Mouse (Mus musculus) hindbrain, embryonic 14.5 days (tissue): Measurements from ENCODE around the gene Pecam1. TPM values are rescaled to one million over a fixed set of nuclear protein-coding genes. Genes with fewer than 3 reads are reported as not detected.
"Not testable (repeated sequence)": the region's sequence is repeated elsewhere in the genome, so short reads cannot be mapped to it uniquely, and the experiment has no call there.

Experiments used
- ATAC-seq: fragments of 200-750 bp; cut with Nextera tagmentation; 2 replicates; pipeline ENCODE4 v1.8.0; 2017; ENCODE audit warnings: moderate number of reproducible peaks, mild to moderate bottlenecking, moderate TSS enrichment, moderate library complexity; ENCODE audit not compliant: low FRiP score
- DNase-seq: peaks from one replicate; pipeline ENCODE4 v3.0.0-alpha.2; 2015; ENCODE audit warnings: low spot score
- H3K27ac ChIP-seq: fragments of 300-500 bp; sonication (generic); 2 replicates; pipeline ENCODE4 v1.5.1; 2014; ENCODE audit warnings: mild to moderate bottlenecking, moderate library complexity
- H3K27me3 ChIP-seq: fragments of 300-500 bp; sonication (generic); 2 replicates; pipeline ENCODE4 v1.6.1; 2014; ENCODE audit warnings: mild to moderate bottlenecking, low read length, mixed read lengths; ENCODE audit not compliant: control insufficient read depth, insufficient read depth
- H3K36me3 ChIP-seq: fragments of 300-500 bp; sonication (generic); replicated peaks from 2 replicates; pipeline ENCODE4 v1.6.1; 2014; ENCODE audit not compliant: control insufficient read depth, insufficient read depth
- H3K4me1 ChIP-seq: fragments of 300-500 bp; sonication (generic); replicated peaks from 2 replicates; pipeline ENCODE4 v1.6.1; 2014; ENCODE audit warnings: antibody characterized with exemption, low read length, mixed read lengths; ENCODE audit not compliant: control insufficient read depth, insufficient read depth
- H3K4me2 ChIP-seq: fragments of 300-500 bp; sonication (generic); replicated peaks from 2 replicates; pipeline ENCODE4 v1.6.1; 2014; ENCODE audit warnings: mild to moderate bottlenecking, moderate library complexity
- H3K4me3 ChIP-seq: fragments of 300-500 bp; sonication (generic); replicated peaks from 2 replicates; pipeline ENCODE4 v1.5.1; 2014; ENCODE audit warnings: mild to moderate bottlenecking, low read length
- H3K9ac ChIP-seq: fragments of 300-500 bp; sonication (generic); 2 replicates; pipeline ENCODE4 v1.6.1; 2014
- H3K9me3 ChIP-seq: fragments of 300-500 bp; sonication (generic); 2 replicates; pipeline ENCODE4 v1.6.1; 2016; ENCODE audit warnings: low read length; ENCODE audit not compliant: control insufficient read depth
- WGBS: fragments of 180-500 bp; shearing (Covaris S2); extraction: QIAGEN DNeasy Blood & Tissue Kit; methylation state at CpG from one replicate; pipeline ENCODE4 v1.1.7; 2014; 5-methylcytosine and 5-hydroxymethylcytosine counted together
- polyA plus RNA-seq: library from polyadenylated mRNA; unstranded; fragments of >200 nt; fragmentation: Nextera tagmentation; extraction: Ambion mirVana; gene quantifications from 2 replicates; pipeline ENCODE4 v1.2.1, GENCODE M21; 2014

Gene Pecam1
- polyA plus RNA-seq, 1 experiment from 2014 or later: 16.0 TPM

DNA sequence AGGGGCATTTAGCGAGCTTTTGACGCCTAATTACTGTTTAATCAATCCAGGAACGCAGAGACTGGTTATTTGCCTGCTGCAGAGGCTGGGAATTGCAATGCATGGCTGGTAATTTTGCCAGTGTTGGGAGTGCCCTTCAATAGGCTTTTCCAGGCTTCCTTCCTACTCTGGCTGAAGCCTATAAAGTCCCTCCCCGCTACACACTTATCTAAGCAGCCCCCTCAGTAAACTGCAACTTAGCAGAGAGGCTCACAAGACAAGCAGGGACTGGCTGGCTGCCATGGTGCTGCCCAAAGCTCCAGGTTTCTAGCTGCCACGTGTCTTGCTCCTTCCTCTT is 111.1 kb downstream of the Pecam1 start:
- DNase-seq (no peak), ATAC-seq (no peak)
- 27% methylated on average over 5 of the region's 5 CpGs for WGBS
- Histone ChIP-seq H3K9me3 (no peaks in the 10 kb centered on the region), H3K4me3 (no peak overlapping the region), H3K27ac (no peak overlapping the region), H3K36me3 (no peaks in the 10 kb centered on the region), H3K27me3 (no peaks in the 10 kb centered on the region), H3K9ac (no peak overlapping the region), H3K4me1 (no peaks in the 10 kb centered on the region; the same call in 1 of the 2 replicates), H3K4me2 (no peak overlapping the region)

GRCm38 (mm10) chr11:106638551-106639355 is 111.7 kb downstream of the Pecam1 start:
- H3K36me3 ChIP-seq: no peaks in the 10 kb centered on the region
- ATAC-seq: no peak
- H3K27me3 ChIP-seq: no peaks in the 10 kb centered on the region
- no peak overlapping the region for H3K4me3 ChIP-seq
- H3K27ac ChIP-seq: no peak overlapping the region
- 36% methylated on average over 9 of the region's 9 CpGs for WGBS
- DNase-seq: no peak
- H3K4me2 ChIP-seq: no peak overlapping the region
- H3K9me3 ChIP-seq: no peaks in the 10 kb centered on the region
- H3K9ac ChIP-seq: no peak overlapping the region
- no peaks in the 10 kb centered on the region; the same call in 1 of the 2 replicates for H3K4me1 ChIP-seq

- no peaks in the 10 kb centered on the region for H3K36me3 ChIP-seq
- DNase-seq (no peak), ATAC-seq (no peak)
- WGBS: 17% methylated on average over 7 of the region's 7 CpGs
- H3K27me3 ChIP-seq: no peaks in the 10 kb centered on the region
- H3K4me1 ChIP-seq: no peaks in the 10 kb centered on the region; the same call in 1 of the 2 replicates
- H3K4me2 ChIP-seq: no peak overlapping the region
- no peak overlapping the region for H3K9ac ChIP-seq
- H3K9me3 ChIP-seq: no peaks in the 10 kb centered on the region
- H3K4me3 ChIP-seq: no peak overlapping the region
- no peak overlapping the region for H3K27ac ChIP-seq
Measured at GRCm38 (mm10) chr11:106637754-106638153, 112.7 kb downstream of the Pecam1 start.

DNA sequence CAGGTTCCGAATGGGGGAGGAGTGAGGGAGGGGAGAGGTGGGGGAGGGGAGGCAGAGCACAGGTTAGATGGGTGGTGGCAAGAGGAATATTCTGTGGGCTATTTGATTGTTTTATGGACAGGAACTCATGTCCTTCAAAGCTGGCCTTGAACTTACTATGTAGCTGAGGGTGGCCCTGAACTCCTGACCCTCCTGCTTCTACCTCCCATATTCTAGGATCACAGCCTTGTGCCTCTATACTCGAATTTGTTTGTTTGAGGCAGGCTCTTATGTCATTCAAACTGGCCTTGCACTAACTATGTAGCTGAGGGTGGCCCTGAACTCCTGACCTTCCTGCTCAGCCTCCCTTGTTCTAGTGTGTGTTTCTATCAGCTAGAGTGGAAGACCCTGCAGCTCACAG is 114.5 kb downstream of the Pecam1 start:
- Histone ChIP-seq H3K27me3 (no peaks in the 10 kb centered on the region), H3K4me1 (no peaks in the 10 kb centered on the region; the same call in 1 of the 2 replicates), H3K4me3 (no peak overlapping the region), H3K9me3 (no peaks in the 10 kb centered on the region), H3K9ac (no peak overlapping the region), H3K4me2 (no peak overlapping the region), H3K36me3 (no peaks in the 10 kb centered on the region), H3K27ac (no peak overlapping the region)
- DNase-seq: no peak
- 46% methylated on average over 2 of the region's 2 CpGs for WGBS
- no peak for ATAC-seq

DNA sequence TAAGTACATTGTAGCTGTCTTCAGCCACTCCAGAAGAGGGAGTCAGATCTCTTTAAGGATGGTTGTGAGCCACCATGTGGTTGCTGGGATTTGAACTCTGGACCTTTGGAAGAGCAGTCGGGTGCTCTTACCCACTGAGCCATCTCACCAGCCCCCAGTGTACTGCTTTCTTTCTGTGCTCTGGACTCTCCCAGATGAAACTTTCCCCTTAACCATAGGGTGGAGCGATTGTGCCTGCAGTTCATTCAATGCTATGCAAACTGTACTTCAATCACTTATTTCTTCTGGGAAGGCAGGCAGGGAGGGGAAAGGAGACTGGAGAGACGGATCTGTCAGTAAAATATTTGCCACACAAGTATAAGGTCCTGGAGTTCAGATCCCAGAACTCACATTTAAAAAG is 116.3 kb downstream of the Pecam1 start:
- not testable (repeated sequence) for H3K27ac ChIP-seq, DNase-seq, H3K9ac ChIP-seq, H3K27me3 ChIP-seq, H3K36me3 ChIP-seq, H3K9me3 ChIP-seq, H3K4me1 ChIP-seq, H3K4me2 ChIP-seq, ATAC-seq, H3K4me3 ChIP-seq
- WGBS: 88% methylated on average over 3 of the region's 3 CpGs

DNA sequence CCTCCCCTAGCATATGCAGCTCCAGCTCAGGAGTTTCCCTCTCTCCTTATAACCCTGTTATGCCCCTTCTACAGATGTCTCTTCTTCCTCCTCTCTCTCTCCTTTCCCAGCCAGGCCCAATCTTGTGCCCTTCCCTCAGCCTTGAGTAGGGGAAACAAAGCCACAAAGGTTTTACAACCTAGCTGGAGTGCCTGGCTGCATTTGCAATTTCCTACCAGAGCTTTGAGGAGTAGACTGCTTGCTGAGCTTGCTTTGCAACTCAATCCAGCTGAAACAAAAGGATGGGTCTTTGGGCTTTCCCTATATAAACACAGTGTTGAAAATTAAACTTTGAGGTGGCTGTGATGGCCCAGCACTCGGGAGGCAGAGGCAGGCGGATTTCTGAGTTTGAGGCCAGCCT is 117.0 kb downstream of the Pecam1 start:
- WGBS: 80% methylated on average over 2 of the region's 2 CpGs
- no peaks in the 10 kb centered on the region for H3K27me3 ChIP-seq
- H3K9ac ChIP-seq: no peak overlapping the region
- DNase-seq (no peak), ATAC-seq (no peak)
- no peaks in the 10 kb centered on the region for H3K4me1 ChIP-seq
- no peaks in the 10 kb centered on the region for H3K36me3 ChIP-seq
- no peak overlapping the region for H3K27ac ChIP-seq
- H3K9me3 ChIP-seq: no peaks in the 10 kb centered on the region
- H3K4me2 ChIP-seq: no peak overlapping the region
- no peak overlapping the region for H3K4me3 ChIP-seq

- no peaks in the 10 kb centered on the region for H3K4me1 ChIP-seq
- H3K4me2 ChIP-seq: no peak overlapping the region
- H3K27me3 ChIP-seq: no peaks in the 10 kb centered on the region
- no peak overlapping the region for H3K27ac ChIP-seq
- no peak overlapping the region for H3K4me3 ChIP-seq
- no peak overlapping the region for H3K9ac ChIP-seq
- WGBS: 26% methylated on average over 6 of the region's 6 CpGs
- ATAC-seq: no peak
- no peaks in the 10 kb centered on the region for H3K9me3 ChIP-seq
- no peaks in the 10 kb centered on the region for H3K36me3 ChIP-seq
- peak; percentile 86 for DNase-seq
Measured at GRCm38 (mm10) chr11:106627692-106628091, 122.7 kb downstream of the Pecam1 start.

- WGBS: 57% methylated on average over 3 of the region's 3 CpGs
- DNase-seq: no peak
- ATAC-seq: no peak
- H3K27ac ChIP-seq: no peak overlapping the region
- no peak overlapping the region for H3K4me2 ChIP-seq
- no peaks in the 10 kb centered on the region for H3K9me3 ChIP-seq
- H3K36me3 ChIP-seq: no peaks in the 10 kb centered on the region
- H3K4me3 ChIP-seq: no peak overlapping the region
- no peaks in the 10 kb centered on the region for H3K4me1 ChIP-seq
- no peak overlapping the region for H3K9ac ChIP-seq
- H3K27me3 ChIP-seq: no peaks in the 10 kb centered on the region
Measured at GRCm38 (mm10) chr11:106625577-106625976, 124.9 kb downstream of the Pecam1 start.

- 82% methylated on average over 2 of the region's 2 CpGs for WGBS
- ATAC-seq: no peak
- Histone ChIP-seq H3K36me3 (no peaks in the 10 kb centered on the region), H3K4me3 (no peak overlapping the region), H3K4me1 (no peaks in the 10 kb centered on the region), H3K4me2 (no peak overlapping the region), H3K27ac (no peak overlapping the region), H3K9me3 (no peaks in the 10 kb centered on the region), H3K27me3 (no peaks in the 10 kb centered on the region), H3K9ac (no peak overlapping the region)
- no peak for DNase-seq
Measured at GRCm38 (mm10) chr11:106623629-106624028, 126.8 kb downstream of the Pecam1 start.

- ATAC-seq (no peak), DNase-seq (no peak)
- no peak overlapping the region for H3K9ac ChIP-seq
- H3K27me3 ChIP-seq: no peaks in the 10 kb centered on the region
- WGBS: 89% methylated on average over 8 of the region's 8 CpGs
- H3K9me3 ChIP-seq: no peaks in the 10 kb centered on the region
- H3K4me1 ChIP-seq: no peaks in the 10 kb centered on the region
- H3K27ac ChIP-seq: no peak overlapping the region
- no peak overlapping the region for H3K4me3 ChIP-seq
- H3K36me3 ChIP-seq: no peaks in the 10 kb centered on the region
- H3K4me2 ChIP-seq: no peak overlapping the region
Measured at GRCm38 (mm10) chr11:106622056-106622455, 128.4 kb downstream of the Pecam1 start.
